Mouse (Mus musculus): ENCODE data around the gene Isoc2a.
A peak's percentile ranks its signal among the peaks of the same experiment; 100 is the strongest.
"Not testable (repeated sequence)": the region's sequence is repeated elsewhere in the genome, so short reads cannot be mapped to it uniquely, and the experiment has no call there.

Gene Isoc2a

DNA sequence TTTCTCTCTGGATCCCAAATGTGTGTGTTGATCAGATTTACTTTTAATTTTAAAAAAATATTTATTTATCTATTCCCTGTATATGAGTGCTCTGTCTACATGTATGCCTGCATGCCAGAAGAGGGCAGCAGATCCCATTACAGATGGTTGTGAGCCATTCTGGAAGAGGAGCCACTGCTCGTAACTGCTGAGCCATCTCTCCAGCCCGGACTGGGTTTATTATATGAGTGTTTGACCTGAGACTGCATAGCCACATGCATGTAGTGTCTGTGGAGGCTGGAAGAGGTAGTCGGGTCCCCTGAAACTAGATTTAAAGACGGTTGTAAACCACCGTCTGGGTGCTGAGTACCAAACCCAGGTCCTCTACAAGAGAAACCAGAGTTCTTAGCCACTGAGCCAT lies 11.9 kb upstream of the Isoc2a start:
- DNase-seq (ENCODE audit: low read depth, low spot score): peak; percentile 64

DNA sequence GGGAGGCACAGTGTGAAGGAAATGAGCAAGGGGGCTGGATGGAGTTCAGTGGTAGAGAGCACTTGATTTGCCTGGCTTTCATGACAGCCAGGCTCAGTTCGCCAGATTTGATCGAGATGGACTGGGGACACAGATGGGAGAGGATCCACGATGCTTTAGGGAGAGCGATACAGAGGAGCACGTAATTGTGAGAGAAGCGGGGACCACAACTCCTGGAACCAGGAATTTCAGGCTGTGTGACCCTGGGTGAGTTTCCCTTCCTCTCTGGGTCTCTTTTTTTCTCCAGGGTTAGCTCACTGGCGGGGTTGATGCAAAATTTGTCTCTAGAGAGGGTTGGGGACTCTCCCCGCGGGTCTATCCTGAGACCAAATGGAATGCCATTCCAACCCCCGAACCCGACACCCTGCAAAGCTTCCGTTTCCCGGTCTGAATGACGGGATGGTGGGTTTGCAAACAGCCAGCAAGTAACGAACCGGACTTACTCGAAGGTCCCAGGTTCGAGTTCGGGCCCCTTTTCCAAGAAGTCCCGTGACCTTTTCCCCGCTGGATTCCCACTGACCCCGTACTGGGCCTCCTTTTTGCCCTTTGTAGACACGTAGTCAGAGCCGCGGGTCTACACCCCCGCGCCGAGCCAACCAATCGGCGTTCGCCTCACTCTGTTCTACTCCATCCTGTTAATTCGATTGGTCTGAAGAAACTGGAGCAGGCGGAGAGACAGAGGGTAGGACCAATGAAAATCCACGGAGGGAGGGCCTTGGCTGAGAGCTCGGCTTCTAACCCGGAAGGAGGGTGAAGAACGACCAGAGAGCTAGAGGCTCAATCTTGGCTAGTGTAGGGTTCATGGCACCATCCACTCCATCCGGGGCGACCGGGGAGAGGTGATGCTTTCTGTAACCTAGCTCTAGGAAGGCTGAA lies 11.1 kb upstream of the Isoc2a start:
- DNase-seq (ENCODE audit: low read depth, low spot score): peak; percentile 94

GRCm38 (mm10) chr7:4866631-4867180 lies 10.2 kb upstream of the Isoc2a start:
- peak; percentile 16 for DNase-seq (ENCODE audit: low read depth, low spot score)

GRCm38 (mm10) chr7:4870133-4870532 lies 6.8 kb upstream of the Isoc2a start, which contains the start of gene Isoc2b:
Gene Isoc2b, minus strand, starts transcription at chr7:4870258.
- DNase-seq (ENCODE audit: low read depth, low spot score): no peak

DNA sequence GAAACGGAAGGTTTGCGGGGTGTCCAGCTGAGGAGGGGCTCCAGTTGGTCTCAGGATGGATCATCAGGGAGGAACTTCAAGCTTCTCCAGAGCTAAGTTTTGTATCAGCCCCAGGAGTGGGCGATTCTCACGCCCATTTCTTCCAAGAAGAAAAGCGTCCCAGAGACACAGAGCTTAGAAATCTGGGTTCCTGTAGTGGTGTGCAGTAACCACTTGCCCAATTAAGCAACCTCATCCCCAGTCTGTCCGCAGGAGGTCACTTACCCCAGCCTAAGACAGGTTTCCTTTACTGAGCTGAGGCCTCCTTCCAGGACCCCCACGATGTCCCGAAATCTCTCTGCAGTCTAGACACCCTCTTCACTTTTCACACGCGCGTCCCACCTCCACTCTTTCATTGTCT lies 273 bp downstream of the Isoc2a start:
- no peak for DNase-seq (ENCODE audit: low read depth, low spot score)

- DNase-seq (ENCODE audit: low read depth, low spot score): peak; percentile 34
These were observed 1.2 kb downstream of the Isoc2a start for GRCm38 (mm10) chr7:4878186-4878585.

GRCm38 (mm10) chr7:4879036-4879435 lies 2.1 kb downstream of the Isoc2a start:
- DNase-seq (ENCODE audit: low read depth, low spot score): not testable (repeated sequence)

- peak; percentile 35 for DNase-seq (ENCODE audit: low read depth, low spot score)
These were observed 9.7 kb downstream of the Isoc2a start for GRCm38 (mm10) chr7:4886680-4887079.

DNA sequence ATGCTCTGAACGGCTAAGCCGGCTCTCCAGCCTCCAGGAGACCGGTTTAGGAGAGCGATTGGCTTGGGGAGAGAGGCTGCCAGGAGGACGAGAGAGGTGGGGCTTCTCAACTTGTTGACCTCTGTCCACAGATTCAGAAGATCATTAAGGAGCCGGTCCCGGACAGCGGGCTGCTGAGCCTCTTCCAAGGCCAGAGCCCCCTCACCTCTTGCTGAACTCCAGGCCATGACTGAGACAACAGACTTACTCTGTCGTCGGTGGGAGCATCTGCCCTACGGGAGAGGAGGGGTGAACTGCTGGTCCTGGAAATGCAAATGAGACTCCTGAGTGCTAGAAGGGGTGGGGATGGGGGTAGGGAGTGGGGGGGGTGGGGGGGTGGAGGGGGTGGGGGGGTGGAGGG lies 18.2 kb downstream of the Isoc2a start:
- no peak for DNase-seq (ENCODE audit: low read depth, low spot score)

DNA sequence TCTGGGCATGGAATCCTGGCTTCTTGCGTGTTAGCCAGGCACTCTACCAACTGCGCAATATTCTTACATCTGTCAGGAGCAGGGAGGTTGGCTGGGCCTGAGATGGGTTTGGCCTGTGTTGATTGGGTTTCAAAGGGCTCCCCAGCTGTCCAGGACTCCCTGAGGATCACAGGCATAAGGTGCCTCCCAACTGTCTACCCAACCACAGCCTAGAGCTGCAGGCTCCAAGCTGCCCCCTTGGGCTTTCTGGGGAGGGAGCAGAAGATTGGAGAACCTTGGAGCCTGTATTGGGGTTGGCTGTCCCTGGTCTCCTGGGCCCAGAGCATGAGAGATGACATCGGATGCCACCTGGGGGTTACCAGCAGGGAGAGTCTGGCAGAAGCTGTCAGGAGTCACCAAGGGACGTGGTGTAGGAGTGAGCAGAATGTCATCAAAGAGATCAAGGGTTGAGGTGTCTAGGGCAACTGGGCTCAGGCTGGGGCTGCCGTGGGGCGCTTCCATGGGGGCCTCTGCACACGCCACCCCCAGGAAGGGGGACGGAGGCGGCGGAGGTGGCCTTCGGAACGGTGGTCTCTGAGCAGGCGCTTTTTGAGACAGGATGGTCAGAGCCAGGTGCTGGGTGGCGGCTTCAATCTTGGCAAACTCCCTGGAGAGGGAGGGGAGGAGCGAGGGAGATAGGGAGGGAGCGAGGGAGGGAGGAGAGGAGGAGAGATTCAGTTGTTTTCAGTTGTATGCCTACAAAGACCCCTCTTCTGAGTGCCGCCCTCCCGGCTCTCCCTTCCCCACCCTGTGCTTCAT lies 22.1 kb downstream of the Isoc2a start:
- no peak for DNase-seq (ENCODE audit: low read depth, low spot score)

GRCm38 (mm10) chr7:4899649-4900522 lies 22.9 kb downstream of the Isoc2a start:
- no peak for DNase-seq (ENCODE audit: low read depth, low spot score)

DNA sequence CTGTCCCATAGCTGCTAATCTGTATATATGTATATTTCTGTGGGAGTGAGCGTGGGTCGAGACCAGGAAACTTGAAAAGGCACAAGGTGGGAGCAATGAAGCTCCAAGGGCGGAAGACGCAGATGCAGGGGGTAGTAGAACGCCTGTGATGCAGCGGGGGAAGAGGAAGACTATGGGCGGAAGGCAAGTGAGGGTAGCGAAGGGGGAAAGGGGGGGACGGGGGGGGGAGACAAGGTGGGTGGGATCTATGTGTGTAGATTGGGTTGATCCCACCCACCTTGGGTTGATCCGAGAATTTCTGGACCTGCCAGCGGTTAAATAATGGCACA lies 23.5 kb downstream of the Isoc2a start:
- DNase-seq (ENCODE audit: low read depth, low spot score): no peak

DNA sequence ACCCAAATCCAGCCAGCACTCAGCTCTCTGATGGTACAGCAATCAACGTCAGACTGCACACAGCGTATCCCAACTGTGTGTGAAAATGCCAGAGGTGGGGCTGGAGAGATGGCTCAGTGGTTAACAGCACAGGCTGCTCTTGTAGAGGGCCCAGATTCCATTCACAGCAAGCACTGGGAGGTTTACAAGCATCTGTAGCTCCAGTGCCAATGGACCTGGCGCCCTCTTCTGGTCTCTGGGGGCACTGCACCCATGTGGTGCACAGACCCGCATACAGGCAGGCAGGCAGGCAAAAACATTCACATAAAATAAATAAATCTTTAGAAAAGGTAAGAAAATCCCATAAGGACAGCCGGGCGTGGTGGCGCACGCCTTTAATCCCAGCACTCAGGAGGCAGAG lies 24.2 kb downstream of the Isoc2a start:
- no peak for DNase-seq (ENCODE audit: low read depth, low spot score)

GRCm38 (mm10) chr7:4902404-4902803 lies 25.5 kb downstream of the Isoc2a start:
- DNase-seq (ENCODE audit: low read depth, low spot score): no peak

DNA sequence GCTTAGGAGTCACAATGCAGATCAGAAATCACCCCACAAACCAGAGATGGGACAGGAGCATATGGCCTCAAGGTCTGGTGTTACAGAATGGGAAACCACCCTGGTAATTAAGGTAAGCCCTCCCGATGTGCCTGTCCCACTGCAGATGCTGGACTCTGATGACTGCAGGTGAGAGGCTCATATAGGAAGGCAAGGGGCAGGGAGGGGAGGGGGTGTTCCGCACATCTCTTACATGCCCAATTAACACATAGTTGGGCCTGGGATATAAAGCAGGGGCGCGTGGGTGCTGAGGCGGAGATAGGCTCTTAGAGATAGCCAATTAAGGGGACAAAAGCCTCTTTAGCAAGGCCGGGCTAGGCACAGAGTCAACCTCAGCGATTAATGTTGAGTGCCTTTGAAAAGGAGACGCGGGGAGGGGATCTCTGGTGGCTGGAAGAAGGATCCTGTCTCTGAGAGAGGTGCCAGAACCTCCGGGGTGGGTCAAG lies 29.6 kb downstream of the Isoc2a start, which contains the start of gene Gm36210:
Gene Gm36210 (minus strand): TSS at position 51 of the 485 bp plus-strand sequence.
- no peak for DNase-seq (ENCODE audit: low read depth, low spot score)

GRCm38 (mm10) chr7:4911561-4911960 lies 34.6 kb downstream of the Isoc2a start:
- DNase-seq (ENCODE audit: low read depth, low spot score): peak; percentile 50

GRCm38 (mm10) chr7:4912248-4912647 lies 35.3 kb downstream of the Isoc2a start:
- peak; percentile 58 for DNase-seq (ENCODE audit: low read depth, low spot score)

- DNase-seq (ENCODE audit: low read depth, low spot score): peak; percentile 91
These were observed 38.2 kb downstream of the Isoc2a start, which contains the start of gene Zfp628 for GRCm38 (mm10) chr7:4915007-4915665. Gene Zfp628, plus strand, starts transcription at chr7:4915217.

DNA sequence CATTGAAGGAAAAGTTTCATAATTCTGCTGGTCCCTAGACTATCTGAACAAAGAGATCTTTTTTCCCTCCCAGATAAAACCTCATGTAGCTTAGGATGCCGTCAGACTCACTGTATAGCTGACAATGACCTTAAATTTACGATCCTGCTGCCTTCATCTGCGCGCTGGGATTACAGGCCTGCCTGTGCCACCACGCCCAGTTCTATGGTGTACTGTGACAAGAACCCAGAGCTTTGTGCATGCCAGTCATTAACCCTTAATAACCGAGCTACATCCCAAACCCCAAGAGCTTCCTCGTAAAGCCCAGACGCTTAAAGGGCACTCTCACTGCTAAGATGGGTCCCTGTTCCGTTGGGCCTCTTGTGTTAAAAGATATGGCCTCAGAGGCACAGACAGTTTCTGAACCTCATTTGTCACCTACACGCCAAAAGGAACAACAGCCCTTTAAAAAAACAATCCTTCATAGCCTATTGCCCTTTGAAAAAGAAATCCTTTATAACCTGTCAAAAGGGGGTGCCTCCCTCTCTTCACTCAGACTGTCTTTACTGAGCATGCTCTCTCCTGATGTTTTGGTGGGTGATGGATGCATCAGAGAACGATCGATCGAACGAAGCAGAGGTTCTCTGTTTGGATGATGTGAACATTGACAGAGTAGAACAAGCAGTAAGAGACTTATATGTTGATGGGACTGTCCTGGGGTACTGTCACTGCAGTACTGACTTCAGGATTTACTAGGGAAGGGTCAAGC lies 38.9 kb downstream of the Isoc2a start:
- DNase-seq (ENCODE audit: low read depth, low spot score): peak; percentile 59

DNA sequence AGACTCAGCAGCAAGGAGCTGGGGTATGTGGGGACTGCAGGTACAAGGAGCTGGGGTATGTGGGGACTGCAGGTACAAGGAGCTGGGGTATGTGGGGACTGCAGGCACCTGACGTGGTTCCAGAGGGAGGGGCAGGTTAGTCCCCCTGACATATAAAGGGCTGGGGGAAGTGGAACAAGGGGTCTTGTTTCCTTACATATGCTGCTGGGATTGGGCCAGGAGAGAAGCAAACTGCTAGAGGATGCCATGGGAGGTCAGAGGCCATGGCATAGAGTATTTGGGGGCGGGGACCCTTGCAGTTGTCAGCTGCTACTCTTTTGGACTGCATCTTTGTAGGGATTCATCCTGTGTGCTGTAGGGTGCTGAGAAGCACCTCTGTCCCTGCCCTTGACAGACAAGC lies 40.5 kb downstream of the Isoc2a start:
- no peak for DNase-seq (ENCODE audit: low read depth, low spot score)
